Mouse (Mus musculus) monocyte, adult 59 days (primary cell): ENCODE results near the gene Ptrh1. TPM values are rescaled to one million over a fixed set of nuclear protein-coding genes. Genes with fewer than 3 reads are reported as not detected.

Source experiments
- total RNA-seq, 2 experiments: library from RNA; stranded (reverse); gene quantifications; one replicate each; pipeline ENCODE4 v1.2.4; 2023

The Ptrh1 gene
- 1 to 10 TPM; 2.8 to 5.7 TPM for total RNA-seq

DNA sequence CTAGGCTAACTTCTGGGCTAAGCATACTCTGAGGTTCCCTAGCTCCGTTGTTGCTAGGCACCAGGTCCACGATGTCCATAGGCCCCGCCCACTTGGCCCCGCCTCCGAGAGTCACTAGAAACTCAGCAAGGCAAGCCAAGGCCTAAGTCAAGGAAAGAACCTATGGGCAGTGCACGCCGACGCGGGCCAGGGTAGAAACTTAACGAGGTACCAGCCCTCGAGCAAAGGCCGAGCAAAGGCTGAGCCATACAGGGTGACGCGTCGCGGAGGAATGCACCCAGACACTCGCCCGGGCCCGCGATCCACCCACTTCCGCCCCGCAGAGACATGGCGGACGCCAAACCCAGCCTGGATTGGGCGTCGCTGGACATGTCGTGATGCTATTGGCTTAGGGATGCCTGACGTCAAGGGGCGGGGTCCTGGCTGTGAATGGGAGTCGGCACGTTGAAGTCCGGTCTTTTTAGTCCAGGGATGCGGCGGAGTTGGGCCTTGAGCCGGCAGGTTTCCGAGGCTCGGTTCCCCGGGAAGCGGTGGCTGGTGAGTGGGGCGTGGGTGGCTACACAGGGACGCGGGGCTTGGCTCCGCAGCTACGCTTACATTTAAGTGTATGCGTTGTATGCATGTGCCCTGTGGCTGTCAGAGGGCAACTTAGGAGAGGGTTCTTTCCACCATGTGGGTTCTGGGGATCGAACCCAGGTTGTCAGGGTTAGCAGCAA is at the start of gene Ptrh1, which contains the start of gene Ttc16:
Gene Ptrh1 (plus strand): TSS at position 428 of the 716 bp plus-strand sequence.
Gene Ttc16 (minus strand): TSS at position 275 of the 716 bp plus-strand sequence.

DNA sequence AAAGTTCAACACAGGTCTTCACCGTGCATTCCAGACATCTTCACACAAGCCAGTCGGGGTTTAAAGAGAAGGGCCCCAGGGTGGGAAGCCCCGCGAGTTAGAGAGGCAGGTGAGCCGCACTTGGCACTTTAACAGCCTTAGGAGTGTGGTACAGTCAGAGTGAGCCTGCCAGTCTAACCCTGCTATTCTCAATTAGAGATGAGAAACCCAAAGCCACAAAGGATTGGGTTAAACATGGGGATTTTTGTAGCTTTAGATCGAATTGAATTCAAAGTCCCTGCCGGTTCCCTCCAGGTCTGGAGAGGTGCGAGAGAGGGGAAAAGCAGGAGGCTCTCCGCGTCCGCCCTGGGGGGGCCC is 34.7 kb upstream of the Ptrh1 start, which contains the start of gene 6330409D20Rik:
Gene 6330409D20Rik (minus strand): TSS at position 101 of the 357 bp plus-strand sequence.

DNA sequence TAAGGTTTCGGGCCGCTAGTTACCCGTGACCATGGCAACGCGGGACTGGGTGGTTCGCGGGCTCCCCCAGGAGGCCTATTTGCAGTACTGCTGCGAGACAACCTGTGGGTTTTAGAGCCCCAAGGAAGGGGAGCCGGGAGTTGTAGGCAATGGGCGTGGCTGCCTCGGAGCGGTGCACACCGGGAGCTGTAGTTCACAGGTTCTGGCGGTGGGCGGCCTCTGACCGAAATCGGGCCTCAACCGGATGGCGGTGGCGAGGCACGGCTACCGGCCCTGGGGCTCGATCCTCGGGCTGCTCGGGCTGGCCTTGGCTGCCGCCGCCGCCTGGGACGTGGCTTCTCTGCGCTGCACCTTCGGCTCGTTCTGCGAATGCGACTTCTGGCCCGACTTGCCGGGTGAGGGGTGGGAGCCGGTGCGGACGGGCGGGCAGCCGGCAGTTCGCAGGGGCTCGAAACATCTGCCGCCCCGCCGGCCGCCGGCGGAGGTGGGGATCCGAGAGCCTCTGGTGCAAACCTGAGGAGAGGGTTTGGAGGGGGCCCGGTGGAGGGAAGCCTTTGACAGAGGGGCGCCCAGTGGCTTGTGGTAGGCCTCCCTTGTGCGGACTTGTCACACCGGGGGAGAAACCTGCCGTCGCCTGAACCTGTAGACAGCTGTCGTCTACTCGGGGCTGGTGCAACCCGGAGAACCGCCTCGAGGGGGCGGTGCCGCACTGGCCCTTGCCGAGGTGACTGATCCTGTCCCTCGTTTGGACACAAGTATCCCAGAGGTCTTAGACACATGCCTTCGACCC is 18.3 kb upstream of the Ptrh1 start, which contains the start of gene Tor2a:
Gene Tor2a (plus strand): TSS at position 179 of the 790 bp plus-strand sequence.

DNA sequence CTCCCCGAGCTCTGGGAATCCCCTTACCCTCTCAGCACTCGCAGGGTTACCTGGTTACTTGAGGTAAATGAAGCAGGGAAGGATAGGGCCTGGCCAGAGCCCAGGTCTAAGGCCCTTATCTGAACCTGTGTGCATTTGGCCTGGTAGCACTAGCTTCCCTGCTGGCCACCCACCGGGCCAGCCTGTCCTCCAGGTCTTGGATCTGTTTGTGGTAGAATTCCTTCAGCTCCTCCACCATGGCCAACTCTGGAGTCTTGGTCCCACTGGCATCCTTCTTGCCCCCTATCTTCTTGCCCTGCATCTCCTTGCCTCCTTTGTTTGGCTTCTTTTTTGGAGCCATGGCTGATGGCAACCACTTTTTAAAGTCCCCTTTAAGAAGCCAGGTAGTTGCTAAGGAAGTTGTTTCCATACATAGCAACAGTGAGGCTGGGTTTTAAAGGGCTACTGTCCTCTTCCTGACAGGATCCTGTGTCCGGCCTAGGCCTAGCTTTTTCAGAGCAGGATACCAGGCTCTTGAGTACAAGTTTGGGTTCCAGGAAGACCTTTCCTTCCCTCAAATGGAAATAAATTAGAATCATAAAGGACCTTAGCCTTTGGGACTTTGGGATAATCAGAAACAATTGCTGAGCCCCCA is 8.6 kb downstream of the Ptrh1 start, which contains the start of gene Cfap157:
Gene Cfap157 (minus strand): TSS at position 381 of the 634 bp plus-strand sequence.

Other genes starting within 250 kb of the Ptrh1 start
- gene Fam102a, start 240.5 kb upstream of the Ptrh1 start, total RNA-seq, result 10 to 100 TPM; 18.9 to 19.9 TPM
- gene Dpm2, start 204.9 kb upstream of the Ptrh1 start, total RNA-seq, result 10 to 100 TPM; 57.0 to 70.0 TPM
- gene Pip5kl1, start 201.0 kb upstream of the Ptrh1 start, total RNA-seq, result under 1 TPM in 1 of 2 experiments, not detected in 1; 0.45 TPM
- gene 9430097D07Rik, start 200.1 kb upstream of the Ptrh1 start, total RNA-seq, result not detected
- 10 to 100 TPM; 44.7 to 45.7 TPM for gene St6galnac4, start 188.7 kb upstream of the Ptrh1 start, total RNA-seq
- gene St6galnac6, start 176.1 kb upstream of the Ptrh1 start, total RNA-seq, result 10 to 100 TPM; 40.6 to 40.8 TPM
- gene Ak1, start 154.0 kb upstream of the Ptrh1 start, total RNA-seq, result under 1 TPM; 0.43 to 0.45 TPM
- gene Eng, start 129.2 kb upstream of the Ptrh1 start, total RNA-seq, result 10 to 100 TPM; 25.0 to 28.9 TPM
- 1 to 10 TPM; 6.6 to 9.1 TPM for gene Fpgs, start 71.6 kb upstream of the Ptrh1 start, total RNA-seq
- 100 to 1,000 TPM; 175 to 202 TPM for gene Cdk9, start 62.7 kb upstream of the Ptrh1 start, total RNA-seq
- 100 to 1,000 TPM in 1 of 2 experiments, 10 to 100 TPM in 1; 91.5 to 106 TPM for gene Sh2d3c, start 54.7 kb upstream of the Ptrh1 start, total RNA-seq
- gene 6330409D20Rik, start 34.8 kb upstream of the Ptrh1 start, total RNA-seq, result not detected
- gene Tor2a, start 18.6 kb upstream of the Ptrh1 start, total RNA-seq, result 10 to 100 TPM; 22.6 to 23.5 TPM
- gene Ttc16, start 153 bp upstream of the Ptrh1 start, total RNA-seq, result not detected
- gene Cfap157, start 8.6 kb downstream of the Ptrh1 start, total RNA-seq, result not detected
- 1 to 10 TPM; 2.7 to 2.9 TPM for gene Stxbp1, start 71.5 kb downstream of the Ptrh1 start, total RNA-seq
- gene Fam129b, start 100.3 kb downstream of the Ptrh1 start, total RNA-seq, result 10 to 100 TPM; 62.1 to 72.3 TPM
- 100 to 1,000 TPM; 198 to 233 TPM for gene Rpl12, start 185.8 kb downstream of the Ptrh1 start, total RNA-seq
- gene Lrsam1, start 185.8 kb downstream of the Ptrh1 start, total RNA-seq, result 10 to 100 TPM; 17.5 to 20.1 TPM
- 10 to 100 TPM in 1 of 2 experiments, 1 to 10 TPM in 1; 6.7 to 10.7 TPM for gene Slc2a8, start 206.3 kb downstream of the Ptrh1 start, total RNA-seq